Mouse (Mus musculus): ENCODE results near the gene Lmntd1.

DNA sequence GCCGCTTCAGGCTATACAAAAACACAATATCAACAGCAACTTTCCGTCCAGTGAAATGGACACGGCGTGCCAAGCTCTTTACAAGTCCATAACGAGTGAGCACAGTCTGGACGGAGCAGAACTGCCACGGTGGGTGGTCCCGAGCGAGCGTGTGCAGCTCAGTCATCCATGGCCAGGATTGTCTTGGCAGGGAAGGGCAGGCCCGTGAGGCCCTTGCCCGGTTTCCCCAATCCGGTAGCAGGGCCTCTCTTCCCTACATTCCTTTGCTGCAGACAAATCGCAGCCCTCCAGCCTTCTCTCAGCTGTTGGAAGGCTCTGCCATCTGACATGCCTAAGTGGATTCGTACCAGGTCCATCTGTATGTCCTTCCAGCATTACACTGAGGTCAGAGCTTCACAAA, 132.2 kb downstream of the Lmntd1 start:
- TF ChIP-seq POLR2A (IDR thresholded peaks at IDR 0.05; ENCODE audit: low read depth, low read length) (no peak), CTCF (IDR thresholded peaks at IDR 0.05; ENCODE audit: borderline replicate concordance, insufficient read depth, low read length) (no peak)

All from embryonic fibroblast, embryonic 13.5 days (primary cell).